Comparison of ENCODE assay signal across 15 mouse cellular contexts in the genomic region with DNA sequence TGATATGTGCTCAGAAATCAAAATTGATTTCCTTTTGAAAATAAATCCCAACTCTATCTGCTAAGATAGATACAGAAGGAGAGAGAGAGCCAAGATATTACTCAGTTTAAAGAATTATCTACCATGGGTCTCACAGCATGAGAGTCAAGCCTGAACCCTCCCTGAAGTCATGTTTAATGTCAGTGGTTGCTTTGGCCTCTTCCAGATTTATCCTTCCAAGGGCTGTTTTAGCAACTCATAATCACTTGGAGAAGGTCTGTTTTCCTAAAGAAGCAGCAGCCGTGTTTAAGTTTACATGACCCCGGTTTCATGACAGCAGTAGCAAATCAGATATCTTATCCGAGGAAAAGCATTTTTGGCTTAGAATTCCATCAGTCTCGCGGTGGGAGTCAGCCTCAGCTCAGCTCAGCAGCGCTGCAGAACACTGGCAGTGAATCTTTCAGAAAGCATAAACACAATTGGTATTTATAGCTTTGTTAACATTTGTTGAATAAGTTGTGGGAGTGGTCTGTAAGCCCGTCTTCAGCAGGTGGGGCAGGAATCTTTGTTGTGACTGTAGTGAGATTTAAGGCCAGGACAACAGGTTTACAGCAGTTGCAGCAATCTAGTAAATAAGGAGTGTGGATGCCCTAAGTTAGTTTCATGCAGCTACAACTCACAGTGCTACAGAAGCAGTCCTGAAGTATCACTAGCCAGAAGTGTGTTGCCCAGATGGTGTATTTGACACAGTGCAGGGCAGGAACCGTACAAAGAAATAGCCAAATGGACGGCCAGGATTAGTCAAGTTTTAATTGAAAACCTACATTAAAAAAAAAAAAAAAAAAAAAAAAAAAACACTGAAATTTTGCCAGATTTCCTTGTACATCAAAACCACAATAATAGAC.
DNase-seq lines count a peak whose midpoint lies in the region; ATAC-seq and TF ChIP-seq lines count a peak whose summit lies in the region.
"Had no signal": no experiment of that assay in that cellular context is flagged by ENCODE, and none has a peak within 500 bp of the region (broad histone marks: within the 10 kb centered on the region; RNA-seq: fewer than 3 reads in every experiment).

No protein-coding gene starts in this region.

- H3K9ac ChIP-seq in heart, embryonic 15.5 days, result no peak overlapping the region
- no peak overlapping the region for H3K9ac ChIP-seq in limb, embryonic 14.5 days (ENCODE audit: low read depth, low read length, severe bottlenecking)

- no peaks in the 10 kb centered on the region for H3K27me3 ChIP-seq in heart, embryonic 15.5 days
- H3K27me3 ChIP-seq in limb, embryonic 14.5 days (ENCODE audit: control insufficient read depth, insufficient read depth, low read length), result no peaks in the 10 kb centered on the region

- H3K4me3 ChIP-seq in heart, embryonic 15.5 days, result no peak overlapping the region
- H3K4me3 ChIP-seq in limb, embryonic 14.5 days (replicated peaks; ENCODE audit: low read length), result no peak overlapping the region
- no peak overlapping the region for H3K4me3 ChIP-seq in left cerebral cortex, adult 2 months
- H3K4me3 ChIP-seq: hindbrain, embryonic 10.5 days had no signal

- H3K9me3 ChIP-seq in heart, embryonic 15.5 days (replicated peaks), result no peaks in the 10 kb centered on the region
- no peaks in the 10 kb centered on the region for H3K9me3 ChIP-seq in limb, embryonic 14.5 days (ENCODE audit: control insufficient read depth, low read length)
- H3K9me3 ChIP-seq: hindbrain, embryonic 10.5 days had no signal

- TF ChIP-seq POLR2A in limb, embryonic 14.5 days (IDR thresholded peaks at IDR 0.05; ENCODE audit: borderline replicate concordance, extremely low read depth, insufficient read depth, insufficient read length), result no peak

- H3K4me1 ChIP-seq in heart, embryonic 15.5 days (replicated peaks), result peaks cover 18% of the 10 kb centered on the region
- no peaks in the 10 kb centered on the region; the same call in 1 of the 2 replicates for H3K4me1 ChIP-seq in limb, embryonic 14.5 days (ENCODE audit: control insufficient read depth, insufficient read depth, low read length)
- H3K4me1 ChIP-seq: hindbrain, embryonic 10.5 days had no signal

- H3K4me2 ChIP-seq in heart, embryonic 15.5 days, result 0 out of 2 replicates have a peak overlapping the region, but pooled peaks have one; percentile 6
- no peak overlapping the region for H3K4me2 ChIP-seq in limb, embryonic 14.5 days (replicated peaks; ENCODE audit: low read depth, low read length, severe bottlenecking)
- H3K4me2 ChIP-seq: liver, embryonic 11.5 days had no signal

- H3K27ac ChIP-seq in heart, embryonic 15.5 days, result no peak overlapping the region
- H3K27ac ChIP-seq in limb, embryonic 14.5 days (replicated peaks; ENCODE audit: low read depth, low read length), result no peak overlapping the region
- no peak overlapping the region for H3K27ac ChIP-seq in left cerebral cortex, adult 2 months
- H3K27ac ChIP-seq: hindbrain, embryonic 10.5 days had no signal

- no peak for DNase-seq in heart, postnatal 4 days
- peak; percentile 42 for DNase-seq in MN1 (ENCODE audit: low spot score)
- DNase-seq in embryo, embryonic 11 days, result peak; percentile 44
- peak; percentile 14 for DNase-seq in limb, embryonic 14.5 days (ENCODE audit: low spot score)
- no peak for DNase-seq in left cerebral cortex, adult 2 months (ENCODE audit: extremely low spot score in 1 of 2, low spot score in 2 of 2)
- no peak for DNase-seq in cerebellum, adult 8-10 months
- DNase-seq: cerebellum, adult 9-10 months; gastrocnemius, postnatal 36 days; kidney, adult 8-10 months; lung, postnatal 10 days; right cerebral cortex, postnatal 25 days had no signal

- ATAC-seq in heart, embryonic 15.5 days (replicated peaks; ENCODE audit: insufficient number of reproducible peaks, insufficient read depth, low FRiP score, low read depth), result no peak
- ATAC-seq in limb, embryonic 14.5 days (ENCODE audit: low FRiP score, low read depth), result no peak
- ATAC-seq: CD4-positive, CD25-positive, alpha-beta regulatory T cell, adult 4 months had no signal

- intact Hi-C loops in left cerebral cortex, adult 2 months (cut with DNase I), result no loop called here

- no peaks in the 10 kb centered on the region for H3K36me3 ChIP-seq in heart, embryonic 15.5 days
- no peaks in the 10 kb centered on the region for H3K36me3 ChIP-seq in limb, embryonic 14.5 days (ENCODE audit: control insufficient read depth, insufficient read depth, low read length)
- H3K36me3 ChIP-seq: hindbrain, embryonic 10.5 days had no signal

- 17% methylated on average over 9 of the region's 9 CpGs for WGBS in heart, embryonic 15.5 days
- 14% methylated on average over 9 of the region's 9 CpGs for WGBS in limb, embryonic 14.5 days

- TF ChIP-seq CTCF in left cerebral cortex, adult 2 months (IDR thresholded peaks at IDR 0.05), result no peak

Comparison
In these comparisons a context has a peak if more than half of its experiments do, and no peak if none do; other contexts are left out.
1. DNase-seq: peak in MN1 (single experiment), embryo, embryonic 11 days (single experiment) and limb, embryonic 14.5 days (single experiment); none in heart, postnatal 4 days (single experiment), left cerebral cortex, adult 2 months (0 of 2) and cerebellum, adult 8-10 months (single experiment).